22 mouse cellular contexts compared by ENCODE assay signal in genomic region chr4:133532777-133533176, GRCm38 (mm10). TPM values are rescaled to one million over a fixed set of nuclear protein-coding genes. Genes with fewer than 3 reads are reported as not detected.
"Had no signal": no experiment of that assay in that cellular context is flagged by ENCODE, and none has a peak within 500 bp of the region (broad histone marks: within the 10 kb centered on the region; RNA-seq: fewer than 3 reads in every experiment).

No protein-coding gene starts in this region.

- H3K4me1 ChIP-seq: limb, embryonic 12.5 days; limb, embryonic 15.5 days; midbrain, embryonic 12.5 days; midbrain, embryonic 15.5 days; neural tube, embryonic 12.5 days; neural tube, embryonic 15.5 days had no signal

- ATAC-seq: lung, postnatal 0 days; midbrain, embryonic 15.5 days had no signal

- DNase-seq: kidney, postnatal 10 days; kidney, postnatal 4 days; left cerebral cortex, postnatal 4 days; lung, embryonic 14.5 days; right cerebral cortex, adult 18-20 months; right cerebral cortex, postnatal 14 days; right cerebral cortex, postnatal 4 days; thymus, postnatal 36 days had no signal

- H3K4me2 ChIP-seq: limb, embryonic 12.5 days; limb, embryonic 15.5 days; lung, embryonic 14.5 days; midbrain, embryonic 12.5 days; midbrain, embryonic 15.5 days; neural tube, embryonic 12.5 days; neural tube, embryonic 15.5 days had no signal

- H3K27ac ChIP-seq: limb, embryonic 12.5 days; limb, embryonic 15.5 days; macrophage; midbrain, embryonic 12.5 days; midbrain, embryonic 15.5 days; neural tube, embryonic 12.5 days; neural tube, embryonic 15.5 days had no signal

- H3K27me3 ChIP-seq: limb, embryonic 12.5 days; limb, embryonic 15.5 days; midbrain, embryonic 12.5 days; midbrain, embryonic 15.5 days; neural tube, embryonic 12.5 days; neural tube, embryonic 15.5 days had no signal

- H3K9me3 ChIP-seq: limb, embryonic 12.5 days; limb, embryonic 15.5 days; midbrain, embryonic 12.5 days; midbrain, embryonic 15.5 days; neural tube, embryonic 12.5 days; neural tube, embryonic 15.5 days had no signal

- H3K9ac ChIP-seq: limb, embryonic 15.5 days; lung, embryonic 14.5 days; midbrain, embryonic 12.5 days; midbrain, embryonic 15.5 days; neural tube, embryonic 12.5 days; neural tube, embryonic 15.5 days had no signal

- H3K4me3 ChIP-seq: limb, embryonic 12.5 days; limb, embryonic 15.5 days; midbrain, embryonic 12.5 days; midbrain, embryonic 15.5 days; neural tube, embryonic 12.5 days; neural tube, embryonic 15.5 days had no signal

RNA-seq across cellular contexts. Expression of gene Kdf1, which starts 14.0 kb away (rescaled TPM):
- total RNA-seq: layer of hippocampus, postnatal 14 days; left cerebral cortex, postnatal 14 days; megakaryocyte, adult 5-6 weeks had no signal
- polyA plus RNA-seq: macrophage had no signal

RNA-seq across cellular contexts. Expression of gene Nr0b2, which starts 20.4 kb away (rescaled TPM):
- total RNA-seq: layer of hippocampus, adult 18-20 months; layer of hippocampus, postnatal 14 days; left cerebral cortex, adult 8-10 months; left cerebral cortex, postnatal 14 days; left cerebral cortex, postnatal 4 days had no signal
- polyA plus RNA-seq: limb, embryonic 12.5 days; limb, embryonic 15.5 days; lung, embryonic 14.5 days; macrophage; midbrain, embryonic 12.5 days; midbrain, embryonic 15.5 days; neural tube, embryonic 12.5 days had no signal

RNA-seq across cellular contexts. Expression of gene Trnp1, which starts 34.4 kb away (rescaled TPM):
- total RNA-seq: megakaryocyte, adult 5-6 weeks had no signal
- polyA plus RNA-seq: liver, embryonic 16.5 days had no signal
